Mouse (Mus musculus): Measurements from ENCODE around the gene Epas1. TPM values are rescaled to one million over a fixed set of nuclear protein-coding genes. Genes with fewer than 3 reads are reported as not detected.

Gene Epas1
- total RNA-seq, 2 experiments from 2014 or later, result 80.4 to 85.4 TPM

DNA sequence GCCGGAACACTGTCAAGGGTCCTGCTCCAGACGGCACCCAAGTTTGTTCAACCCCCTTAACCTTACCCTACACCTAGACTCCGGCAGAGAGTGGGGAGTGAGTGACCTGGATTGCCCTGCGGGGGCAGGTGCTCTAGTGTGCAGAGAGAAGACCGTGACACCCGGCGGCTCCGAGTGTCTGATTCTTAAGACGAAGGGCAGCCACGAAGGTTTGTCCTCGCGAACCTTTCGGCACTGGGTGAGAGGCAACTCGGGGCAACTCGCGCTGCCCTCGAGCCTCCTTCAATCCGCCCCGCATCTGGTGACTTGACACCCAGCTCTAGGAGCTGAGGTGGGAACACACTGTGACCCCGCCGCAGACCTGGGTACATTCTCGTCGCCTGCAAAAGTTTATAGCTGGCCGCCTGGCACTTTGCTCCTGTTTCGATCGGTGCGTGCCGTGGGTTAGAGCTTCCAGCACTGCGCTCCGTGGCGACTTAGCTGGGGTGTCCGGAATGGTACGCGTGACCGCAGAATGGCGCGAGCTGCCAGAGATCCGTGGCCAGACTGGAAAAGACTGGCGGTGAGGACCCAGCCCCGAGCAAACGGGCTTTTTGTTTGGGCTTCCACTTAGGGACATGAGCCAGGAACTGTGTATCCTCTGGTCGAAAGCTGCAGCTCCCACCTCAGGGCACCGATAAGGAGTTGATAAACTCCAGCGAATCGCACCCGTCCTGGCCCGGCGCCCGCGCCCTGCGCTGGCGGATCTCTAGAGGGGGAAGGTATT, 1.5 kb downstream of the Epas1 start:
- DNase-seq (ENCODE audit: low spot score in 2 of 2), result no peak

DNA sequence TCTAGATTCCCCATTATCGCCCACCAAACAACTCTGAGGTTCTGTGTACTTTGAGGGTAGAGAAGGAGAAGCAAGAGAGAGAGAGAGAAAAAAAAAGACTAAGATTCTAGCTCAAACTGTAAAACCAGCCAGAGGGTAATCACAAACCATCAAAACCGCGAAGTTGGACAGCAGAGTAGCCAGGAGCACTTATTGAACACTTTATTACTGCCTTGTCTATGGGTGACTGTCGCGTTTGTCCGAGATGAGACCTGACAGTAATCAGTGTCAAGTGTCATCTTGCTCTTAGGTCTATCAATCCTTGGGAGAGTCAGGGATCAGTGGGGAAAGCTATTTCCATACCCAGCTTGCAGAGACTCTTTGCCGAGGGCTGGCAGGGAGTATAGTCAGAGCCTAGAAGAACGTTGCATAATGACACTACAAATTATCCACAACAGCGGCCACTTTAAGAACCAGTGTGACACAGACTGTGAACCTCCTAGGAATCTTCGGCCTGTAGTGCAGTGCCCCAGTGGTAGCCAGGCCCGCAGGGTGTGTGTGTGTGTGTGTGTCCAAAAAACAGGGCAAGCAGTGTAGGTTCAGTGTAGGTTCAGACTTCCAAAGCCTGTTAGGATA, 2.2 kb downstream of the Epas1 start:
- DNase-seq (ENCODE audit: low spot score in 2 of 2), result no peak

DNA sequence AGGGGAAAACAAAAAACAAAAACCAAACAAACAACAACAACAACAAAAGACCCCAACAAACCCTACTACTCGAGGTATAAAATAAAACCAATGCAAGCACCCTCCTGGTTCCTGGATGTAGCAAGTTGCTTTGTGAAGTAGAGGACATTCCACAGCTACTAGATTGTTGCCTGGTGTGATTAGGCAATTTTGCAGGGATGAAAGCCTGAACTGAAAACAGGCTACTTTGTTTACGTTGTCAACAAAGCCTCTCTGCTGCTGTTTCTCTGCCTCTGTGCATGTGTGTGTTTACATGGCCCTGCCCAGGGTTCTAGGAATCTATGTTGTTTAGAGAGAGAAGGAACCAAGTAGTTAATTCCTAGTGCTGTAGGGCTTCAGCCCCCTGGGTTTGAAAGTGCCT, 4.1 kb downstream of the Epas1 start:
- DNase-seq (ENCODE audit: low spot score in 2 of 2), result no peak

DNA sequence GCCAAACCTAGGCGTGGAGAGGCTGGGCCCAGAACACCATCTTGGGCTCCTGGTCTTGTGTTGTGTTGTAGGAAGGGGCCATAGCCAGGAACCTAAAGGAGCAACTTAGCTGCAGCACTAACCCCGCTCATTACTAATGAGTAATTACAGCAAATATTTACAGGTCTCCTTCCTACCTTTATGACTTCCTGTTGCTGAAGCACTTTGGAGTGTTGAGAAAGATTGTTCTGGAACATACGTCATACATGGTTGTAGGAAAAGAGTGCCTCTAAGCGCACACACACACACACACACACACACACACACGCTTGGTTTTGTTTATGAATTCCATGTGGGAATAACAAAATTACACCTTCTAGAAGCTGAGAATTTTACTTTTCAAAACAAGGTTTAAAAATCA, 8.4 kb downstream of the Epas1 start:
- DNase-seq (ENCODE audit: low spot score in 2 of 2), result no peak

DNA sequence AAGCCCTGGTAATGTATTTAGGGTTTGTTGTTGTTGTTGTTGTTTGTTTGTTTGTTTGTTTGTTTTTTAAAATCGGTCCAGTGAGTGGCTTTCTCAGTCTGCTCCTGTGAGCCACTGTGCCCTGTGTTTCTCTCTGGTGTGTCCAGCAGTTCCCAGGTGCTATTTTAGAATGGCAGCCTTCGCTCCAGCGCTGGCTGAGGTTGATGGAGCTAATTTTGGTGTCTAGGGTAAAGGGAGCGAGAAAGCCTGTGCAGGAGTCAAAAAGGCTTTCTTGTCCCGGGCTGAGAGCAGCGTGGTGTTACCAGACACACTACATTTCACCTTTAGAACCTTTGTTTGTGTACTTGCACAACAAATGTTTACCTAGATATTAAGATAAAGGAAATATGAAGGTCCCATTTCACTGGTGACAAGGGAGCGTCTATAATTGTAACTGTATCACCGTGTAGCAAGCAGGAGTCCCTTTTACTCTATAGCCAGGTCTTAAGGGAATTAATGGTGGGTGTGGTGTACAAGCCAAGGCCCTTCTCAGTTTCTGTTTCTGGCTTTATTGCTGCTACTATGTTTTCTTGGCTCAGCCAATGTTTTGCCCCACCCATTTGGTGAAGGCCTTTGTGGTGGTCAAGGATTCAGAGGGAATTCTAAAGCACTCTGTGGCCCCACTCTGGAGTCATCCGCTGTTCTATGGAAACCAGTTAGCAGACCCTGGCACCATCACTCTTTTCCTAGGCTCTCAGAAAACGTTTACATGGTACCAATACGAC, 9.2 kb downstream of the Epas1 start:
- DNase-seq (ENCODE audit: low spot score in 2 of 2), result no peak

DNA sequence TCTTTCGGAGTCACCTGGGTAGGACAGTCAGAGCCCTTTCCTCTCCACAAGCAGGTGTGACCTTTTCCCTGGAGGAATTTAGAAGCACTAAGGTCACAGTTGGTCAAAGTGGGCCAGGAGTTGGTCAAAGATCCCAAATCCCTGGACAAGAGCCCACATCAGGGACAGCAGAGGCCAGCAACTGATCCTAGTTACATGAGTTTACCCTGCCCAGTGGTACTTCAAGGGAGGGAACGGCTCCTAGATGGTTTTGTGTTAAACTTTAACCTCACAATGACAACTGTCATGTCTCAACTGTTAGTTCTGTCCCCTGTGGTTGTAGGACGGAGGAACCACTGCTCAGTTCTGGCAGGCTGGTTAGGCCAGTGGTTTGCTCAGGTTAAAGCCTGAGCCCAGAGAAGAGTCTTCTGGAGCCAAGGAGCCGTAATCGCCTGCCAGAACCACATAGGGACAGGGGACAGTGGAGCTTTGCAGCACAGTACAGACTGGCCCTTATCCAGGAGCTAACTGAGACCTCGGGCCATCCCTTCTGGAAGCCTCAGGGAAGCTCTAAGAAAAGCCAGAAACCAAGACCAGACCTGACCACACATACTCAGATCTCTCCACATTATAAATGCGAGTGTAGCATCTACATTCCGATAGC, 12.4 kb downstream of the Epas1 start:
- no peak for DNase-seq (ENCODE audit: low spot score in 2 of 2)

DNA sequence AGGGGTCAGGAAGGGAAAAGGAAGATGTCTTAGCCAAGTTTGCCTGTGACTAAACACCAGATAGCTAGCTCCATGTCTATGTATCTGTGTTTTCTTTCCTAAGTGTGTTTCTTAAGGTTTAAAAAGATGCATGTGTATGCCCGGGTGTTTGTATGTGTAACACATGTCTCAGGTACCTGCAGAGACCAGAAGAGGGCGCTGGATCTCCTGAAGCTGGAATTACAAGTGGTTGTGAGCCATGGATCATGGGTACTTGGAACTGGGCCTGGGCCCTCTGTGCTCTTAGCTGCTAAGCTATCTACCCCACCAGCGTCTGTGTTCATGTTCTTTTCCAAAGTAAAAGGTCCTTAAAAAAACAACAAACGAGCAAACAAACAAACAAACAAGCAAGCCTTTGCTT, 12.9 kb downstream of the Epas1 start:
- no peak for DNase-seq (ENCODE audit: low spot score in 2 of 2)

DNA sequence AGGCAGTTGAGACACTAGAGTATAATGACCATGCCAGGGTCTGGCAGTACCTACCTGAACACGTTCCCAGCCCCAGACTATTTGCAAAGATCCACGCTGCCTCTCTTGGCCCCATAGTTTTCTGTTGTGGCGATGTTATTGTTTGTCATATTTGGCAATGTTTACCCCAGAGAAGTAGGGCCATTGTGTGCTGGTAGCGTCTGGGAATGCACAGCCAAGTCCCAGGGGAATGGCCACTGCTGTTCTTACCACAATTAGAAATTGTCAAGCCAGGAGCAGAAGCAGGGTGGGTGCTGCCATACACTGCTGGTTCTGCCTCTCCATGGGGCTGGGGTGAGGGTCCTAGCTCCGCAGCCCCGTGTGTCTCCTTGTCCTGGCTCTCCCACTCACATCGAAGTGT, 15.1 kb downstream of the Epas1 start:
- no peak for DNase-seq (ENCODE audit: low spot score in 2 of 2)

DNA sequence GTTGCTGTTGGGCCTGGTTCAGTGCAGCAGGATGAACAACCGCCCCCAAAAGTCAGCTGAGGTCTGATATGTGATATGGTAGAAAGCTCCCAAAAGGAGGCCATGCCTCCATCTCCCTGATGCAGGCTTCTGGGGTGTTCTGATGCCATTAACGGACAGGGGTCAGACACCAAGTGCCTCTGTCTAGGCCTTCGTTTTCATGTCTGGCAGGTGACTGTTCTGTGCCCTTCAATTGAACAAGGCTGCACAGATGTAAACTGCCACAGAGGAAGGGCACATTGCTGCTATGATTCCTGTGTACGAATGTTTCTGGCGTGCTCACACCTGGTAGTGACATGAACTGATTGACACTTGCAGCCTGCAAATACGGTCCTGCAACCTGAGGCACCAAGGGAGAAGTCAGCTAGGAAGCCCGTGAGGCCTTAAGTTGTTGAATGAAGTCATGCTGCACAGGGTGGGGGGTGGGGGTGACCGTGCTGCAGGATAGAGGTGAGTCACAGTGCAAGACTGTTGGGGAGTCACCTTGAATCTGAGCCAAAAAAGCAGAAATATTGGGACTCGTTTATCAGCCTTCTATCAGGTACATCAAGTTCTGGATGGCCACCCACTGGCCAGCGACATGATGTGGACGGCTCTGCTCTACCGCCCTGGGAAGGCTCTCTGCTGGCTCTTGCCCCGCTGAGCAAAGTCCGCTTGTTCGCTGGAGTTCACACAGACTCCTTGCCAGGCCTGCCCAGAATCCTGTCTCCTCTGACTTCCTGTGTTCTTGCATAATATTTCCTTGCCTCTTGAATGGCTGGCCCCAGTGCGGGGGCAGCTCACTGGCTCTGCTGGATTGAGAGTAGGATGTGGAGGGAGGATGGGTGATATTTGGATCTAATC, 16.1 kb downstream of the Epas1 start:
- no peak for DNase-seq (ENCODE audit: low spot score in 2 of 2)

DNA sequence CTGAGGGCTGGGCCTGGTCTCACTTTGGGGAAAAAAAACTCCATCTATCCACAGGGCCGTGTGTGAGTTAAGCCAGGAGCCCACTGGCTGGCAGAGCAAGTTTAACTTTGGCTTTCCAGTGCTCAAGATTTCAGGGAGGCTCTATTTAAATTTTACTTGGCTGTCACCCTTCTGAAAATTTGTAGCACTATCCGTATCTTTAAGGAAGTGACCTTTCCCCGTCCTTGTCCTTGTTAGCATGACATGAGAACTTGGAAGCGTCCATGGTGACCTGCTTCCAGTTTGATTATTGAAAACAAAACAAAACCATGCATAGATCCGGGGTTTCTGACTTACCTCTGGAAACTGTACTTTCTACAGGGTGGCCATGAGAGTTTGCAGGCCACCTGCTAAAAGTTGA, 17.3 kb downstream of the Epas1 start:
- no peak for DNase-seq (ENCODE audit: low spot score in 2 of 2)

DNA sequence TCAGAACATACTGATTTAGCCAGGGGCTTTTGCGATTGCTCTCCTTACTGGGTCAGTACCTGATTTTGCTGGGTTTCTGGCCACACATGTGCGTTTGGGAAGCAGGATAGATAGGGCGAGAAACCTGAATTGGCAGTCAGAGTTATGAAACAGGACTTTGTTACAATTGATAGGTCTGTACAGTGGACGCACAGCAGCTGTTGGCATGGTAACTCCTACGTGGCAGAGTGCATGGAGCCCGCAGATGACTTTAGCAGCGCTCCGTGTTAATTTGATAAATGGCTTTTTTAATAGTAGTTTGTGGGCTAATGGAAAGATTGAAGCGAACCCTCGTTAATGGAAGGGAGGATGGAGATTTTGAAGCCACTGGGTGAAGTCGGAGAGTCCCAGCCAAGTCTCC, 18.5 kb downstream of the Epas1 start:
- no peak for DNase-seq (ENCODE audit: low spot score in 2 of 2)

DNA sequence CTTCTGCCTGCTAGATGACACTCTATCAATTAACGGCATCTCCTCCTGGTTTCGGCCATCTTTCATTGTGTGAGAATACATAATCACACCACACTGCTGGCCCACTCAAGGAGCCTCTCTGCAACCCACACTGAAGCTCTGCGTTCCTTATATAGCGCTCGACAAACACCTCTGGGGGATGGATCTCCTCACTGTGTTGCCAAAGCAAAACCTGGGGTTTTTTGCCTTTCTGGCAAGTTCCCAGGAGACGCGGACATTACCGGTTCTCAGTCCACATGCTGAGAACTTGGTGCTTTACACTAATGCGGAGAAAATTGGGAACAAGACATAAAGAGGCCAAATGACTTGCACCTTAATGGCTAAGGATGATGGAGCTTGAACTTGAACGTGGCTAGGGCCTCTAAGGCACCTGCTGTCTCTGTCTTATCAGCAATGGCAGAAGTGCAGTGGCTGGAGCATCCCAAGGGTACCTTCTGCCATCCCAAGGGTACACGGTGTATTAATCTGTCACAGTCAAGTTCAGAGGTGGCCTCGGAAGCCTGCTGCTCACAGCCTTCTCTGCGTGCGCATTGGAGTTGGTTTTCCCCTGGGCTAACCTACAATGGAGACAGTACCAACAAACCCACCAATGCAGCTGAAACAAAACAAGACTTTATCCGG, 19.6 kb downstream of the Epas1 start:
- no peak for DNase-seq (ENCODE audit: low spot score in 2 of 2)

DNA sequence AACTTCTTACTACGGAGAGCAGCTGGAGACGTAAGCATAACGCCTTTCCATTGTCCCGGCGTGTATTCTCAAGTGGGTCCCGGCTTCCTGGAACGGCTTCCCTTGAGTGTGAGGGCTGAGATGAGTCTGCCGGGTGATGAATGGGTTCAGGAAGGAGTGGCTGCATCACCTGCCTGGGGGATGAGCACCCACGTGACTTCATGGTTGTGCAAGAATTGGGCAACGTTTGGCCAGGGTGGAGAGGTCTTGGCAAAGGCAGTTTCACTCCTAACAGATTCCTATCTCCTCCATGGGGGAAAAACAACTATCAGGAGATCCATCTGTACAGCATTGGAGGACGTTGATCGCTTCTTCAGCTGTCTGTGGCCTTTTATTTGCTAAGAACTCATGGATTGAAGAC, 23.0 kb downstream of the Epas1 start:
- no peak for DNase-seq (ENCODE audit: low spot score in 2 of 2)

DNA sequence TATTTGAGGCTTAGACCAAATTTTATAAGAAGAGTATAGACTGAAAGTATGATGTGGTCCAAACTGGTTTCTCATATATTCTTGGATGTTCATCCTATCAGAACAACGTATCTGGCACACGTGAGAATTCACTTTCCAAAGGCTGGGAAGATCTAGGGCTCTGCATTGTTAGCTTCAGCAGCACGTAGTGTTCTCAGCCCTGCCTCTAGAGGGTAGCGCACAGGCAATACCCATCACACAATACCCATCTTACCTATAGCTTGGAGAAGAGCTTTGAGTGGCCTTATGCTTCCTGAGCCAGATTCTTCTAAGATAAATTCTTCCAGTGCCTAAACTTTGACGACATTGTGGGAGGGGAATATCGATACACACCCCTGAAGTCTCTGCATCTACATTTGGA, 24.6 kb downstream of the Epas1 start:
- DNase-seq (ENCODE audit: low spot score in 2 of 2), result no peak

DNA sequence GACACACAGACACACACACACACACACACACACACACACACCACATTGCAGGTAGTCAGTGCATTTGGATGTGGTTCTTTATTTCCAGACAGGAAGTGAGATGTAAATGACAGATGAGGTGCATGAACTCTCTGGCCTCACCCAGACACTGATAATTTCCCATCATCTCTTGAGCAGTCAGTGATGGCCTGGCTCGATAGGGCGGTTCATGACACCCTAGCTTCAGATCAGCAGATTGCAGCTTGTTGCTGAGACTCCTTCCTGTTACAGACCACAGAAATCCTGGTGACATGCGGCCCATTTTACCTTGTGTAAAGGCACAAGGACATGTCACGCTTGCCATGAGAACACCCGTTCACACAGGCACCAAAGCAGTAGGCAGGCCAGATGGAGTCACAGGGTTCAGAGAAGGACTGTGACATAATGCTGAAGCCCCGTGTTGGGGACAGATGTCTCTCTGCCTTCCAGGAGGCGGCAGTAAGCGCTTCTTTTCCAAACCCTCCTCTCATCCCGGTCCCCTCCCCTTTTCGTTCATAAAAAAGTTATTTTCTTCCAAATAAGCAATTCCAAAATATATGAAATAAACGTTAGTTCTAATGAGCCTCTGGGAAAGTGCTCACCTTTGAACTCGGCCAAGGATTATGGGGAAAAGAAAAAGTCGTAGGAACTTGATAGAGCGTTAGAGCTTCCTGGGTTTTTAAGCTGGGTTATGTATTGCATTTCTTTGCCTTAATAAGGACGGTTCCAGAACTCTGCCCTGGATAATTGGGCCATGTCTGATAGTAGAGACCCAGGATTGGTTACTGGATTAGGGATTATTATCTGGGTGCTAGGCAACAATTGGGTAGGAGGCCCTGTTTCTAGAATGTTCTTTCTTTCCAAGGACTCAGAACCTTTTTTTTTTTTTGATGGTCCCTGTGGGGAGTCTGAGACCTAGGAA, 26.0 kb downstream of the Epas1 start:
- DNase-seq (ENCODE audit: low spot score in 2 of 2), result no peak

DNA sequence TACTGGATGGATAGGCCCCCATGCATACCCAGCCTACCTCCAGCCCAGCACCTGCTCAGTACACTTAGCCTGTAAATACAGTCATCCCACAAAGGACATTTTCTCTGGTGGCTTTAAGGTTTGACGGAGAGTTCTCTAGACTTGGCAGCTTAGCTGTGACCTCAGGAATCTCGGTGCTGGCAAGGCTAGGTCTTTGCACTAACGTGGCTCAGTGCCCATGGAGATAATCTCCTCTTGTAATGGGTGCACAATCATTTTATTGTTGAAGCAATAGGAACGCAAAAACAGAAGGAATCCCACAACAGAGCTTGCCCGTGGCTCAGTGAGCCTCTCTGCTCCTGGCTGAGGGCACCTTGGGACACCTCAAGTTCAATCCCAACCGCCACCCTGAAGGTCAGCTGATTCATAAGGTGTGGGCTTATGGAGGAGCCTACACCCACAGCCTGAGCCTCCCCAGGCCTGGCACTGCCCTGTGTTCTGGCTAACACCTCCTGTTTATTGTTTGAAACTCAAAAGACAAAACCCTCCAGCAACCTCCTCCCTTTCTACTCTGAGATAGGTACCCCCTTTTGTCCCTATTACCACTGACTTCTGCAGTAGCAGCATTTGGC, 27.3 kb downstream of the Epas1 start:
- DNase-seq (ENCODE audit: low spot score in 2 of 2), result no peak

DNA sequence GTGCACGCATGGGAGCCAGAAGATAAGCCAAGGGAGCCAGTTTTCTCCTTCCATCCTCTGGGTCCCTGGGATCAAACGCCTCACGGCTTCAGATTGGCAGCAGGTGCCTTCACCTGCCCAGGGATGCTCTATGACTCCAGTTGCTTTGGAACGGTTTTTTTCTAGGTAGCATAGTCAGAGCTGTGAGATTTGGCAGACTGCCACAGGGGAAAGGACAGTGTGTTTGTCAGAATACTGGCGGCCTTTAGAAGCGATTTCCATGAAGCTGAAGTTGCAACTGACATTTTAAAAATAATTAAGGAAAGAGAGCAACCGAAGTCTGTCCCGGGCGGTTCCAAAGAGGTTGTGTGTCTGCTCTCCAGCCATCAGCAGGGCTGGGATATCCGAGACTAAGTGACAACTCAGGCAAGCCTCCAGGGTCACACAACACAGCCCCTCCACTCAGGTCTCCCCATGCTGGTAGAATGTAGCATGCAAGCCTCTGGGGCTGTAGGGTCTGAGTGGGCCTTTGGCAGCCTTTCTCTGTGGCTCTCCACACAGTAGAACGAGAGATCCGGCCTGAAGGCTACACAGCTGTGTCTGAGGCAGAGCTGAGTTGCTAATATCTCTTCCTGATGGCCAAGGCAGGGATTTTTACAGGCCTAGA, 28.4 kb downstream of the Epas1 start:
- DNase-seq (ENCODE audit: low spot score in 2 of 2), result no peak

DNA sequence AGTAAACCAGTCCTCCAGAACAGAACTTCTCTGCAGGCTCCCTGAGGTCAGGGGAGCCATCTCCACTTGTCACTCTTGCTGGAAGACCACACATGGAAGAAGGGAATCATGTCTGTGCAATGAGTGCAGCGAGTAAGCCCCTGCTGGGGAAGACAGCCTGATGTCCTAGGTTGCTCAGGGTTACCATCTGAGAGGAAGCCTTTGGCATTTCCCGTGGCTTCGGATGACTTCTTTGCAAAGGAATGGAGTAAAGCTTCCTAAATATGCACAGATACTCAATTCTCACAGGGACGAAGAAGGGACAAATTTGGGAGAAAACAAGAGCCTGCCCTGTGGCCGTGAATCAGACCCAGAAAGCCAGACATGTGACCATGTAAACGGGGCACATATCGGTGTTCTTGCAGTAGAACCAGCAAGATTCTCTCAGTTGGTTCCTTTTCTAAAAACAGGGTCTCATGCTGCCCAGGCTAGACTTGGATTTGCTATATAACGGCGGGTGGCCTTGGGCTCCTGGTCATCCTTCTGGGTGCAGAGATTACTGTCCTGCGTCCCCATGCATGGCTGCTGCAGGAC, 31.0 kb downstream of the Epas1 start:
- DNase-seq (ENCODE audit: low spot score in 2 of 2), result no peak
